Mouse (Mus musculus): ENCODE data around the gene Gdf1.
A peak's percentile ranks its signal among the peaks of the same experiment; 100 is the strongest.

The Gdf1 gene

DNA sequence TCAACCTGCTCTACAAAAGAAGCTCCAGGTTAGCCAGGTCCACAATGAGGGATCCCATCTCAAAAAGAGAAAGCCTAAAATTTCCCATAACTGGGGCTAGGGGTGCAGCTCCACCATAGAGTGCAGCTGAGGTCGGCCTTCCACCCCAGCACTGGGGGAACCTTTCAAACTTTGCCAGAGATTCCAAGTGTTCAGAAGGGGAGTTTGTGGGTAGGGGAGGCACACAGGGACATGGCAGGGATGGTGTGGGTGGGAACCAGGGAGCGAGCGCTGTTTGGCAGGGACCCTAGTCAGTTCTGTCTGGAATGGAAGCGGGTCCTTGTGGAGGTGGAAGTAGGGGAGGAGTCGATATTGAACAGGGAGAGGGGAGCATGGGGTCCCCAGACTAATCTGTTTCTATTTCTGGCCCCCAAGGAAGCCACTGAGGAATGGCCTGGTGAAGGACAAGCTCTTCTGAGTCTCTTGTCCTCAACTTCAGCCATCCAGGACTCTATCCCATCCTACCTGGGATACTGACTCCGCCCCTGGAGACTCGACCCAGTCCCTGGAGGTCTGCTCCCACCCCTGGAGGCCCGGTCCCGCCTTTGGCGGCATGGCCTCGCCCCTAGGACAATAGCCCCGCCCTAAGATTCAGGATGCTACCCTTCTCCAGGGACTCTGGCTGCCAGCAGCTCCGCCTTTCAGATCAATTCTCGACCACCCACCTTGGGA, at the start of gene Gdf1:
TSS of gene Gdf1 (plus strand) at position 694 of the 711 bp plus-strand sequence.
- peak; percentile 42 for DNase-seq (ENCODE audit: low spot score)

DNA sequence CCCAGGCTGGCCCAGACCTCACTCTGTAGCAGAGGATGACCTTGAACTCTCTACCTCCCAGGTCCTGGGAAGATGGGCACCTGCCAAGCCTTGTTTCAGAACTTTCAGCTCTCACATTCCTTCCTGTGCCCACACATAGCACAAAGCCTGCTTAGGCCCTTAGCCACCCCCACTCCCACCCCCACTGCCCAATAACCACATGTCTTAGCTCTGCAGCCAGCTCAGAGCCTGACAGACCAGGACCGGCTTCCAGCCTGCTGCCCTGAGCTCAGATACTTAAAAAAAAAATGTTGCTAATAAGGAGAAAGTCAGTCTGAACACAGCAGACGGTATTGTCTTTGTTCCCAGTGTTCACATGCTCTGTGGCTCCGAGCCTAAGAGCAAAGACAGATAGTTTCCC, 48.6 kb upstream of the Gdf1 start:
- no peak for DNase-seq (ENCODE audit: low spot score)

DNA sequence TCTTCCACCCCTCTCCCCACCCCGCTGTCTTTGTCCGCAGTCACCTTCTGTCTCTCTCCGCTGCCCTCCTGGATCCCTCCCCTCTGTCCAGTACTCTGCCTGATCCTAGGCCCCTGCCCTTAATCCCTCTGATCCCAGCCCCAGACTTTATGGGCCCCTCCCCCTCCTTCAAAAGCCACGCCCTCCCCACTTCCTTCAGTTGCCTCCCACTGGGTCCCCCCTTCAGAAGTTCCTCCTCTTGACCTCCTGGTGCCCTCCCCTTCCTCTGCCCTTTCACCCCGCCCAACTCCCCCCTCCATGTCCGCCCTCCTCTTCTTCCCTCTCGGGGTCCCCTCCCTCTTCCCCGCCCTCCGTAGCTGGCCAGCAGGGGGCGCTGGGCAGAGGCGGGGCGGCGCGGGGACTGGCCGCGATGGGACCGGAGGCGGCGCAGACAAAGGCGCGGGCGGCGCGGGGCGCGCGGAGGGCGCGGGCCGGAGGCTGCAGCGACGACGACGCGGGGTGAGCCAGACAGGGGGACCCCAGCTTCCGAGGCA, 46.9 kb upstream of the Gdf1 start, which contains the start of gene Homer3:
TSS of gene Homer3 (plus strand) at position 225 of the 533 bp plus-strand sequence.
- DNase-seq (ENCODE audit: low spot score): peak; percentile 97

DNA sequence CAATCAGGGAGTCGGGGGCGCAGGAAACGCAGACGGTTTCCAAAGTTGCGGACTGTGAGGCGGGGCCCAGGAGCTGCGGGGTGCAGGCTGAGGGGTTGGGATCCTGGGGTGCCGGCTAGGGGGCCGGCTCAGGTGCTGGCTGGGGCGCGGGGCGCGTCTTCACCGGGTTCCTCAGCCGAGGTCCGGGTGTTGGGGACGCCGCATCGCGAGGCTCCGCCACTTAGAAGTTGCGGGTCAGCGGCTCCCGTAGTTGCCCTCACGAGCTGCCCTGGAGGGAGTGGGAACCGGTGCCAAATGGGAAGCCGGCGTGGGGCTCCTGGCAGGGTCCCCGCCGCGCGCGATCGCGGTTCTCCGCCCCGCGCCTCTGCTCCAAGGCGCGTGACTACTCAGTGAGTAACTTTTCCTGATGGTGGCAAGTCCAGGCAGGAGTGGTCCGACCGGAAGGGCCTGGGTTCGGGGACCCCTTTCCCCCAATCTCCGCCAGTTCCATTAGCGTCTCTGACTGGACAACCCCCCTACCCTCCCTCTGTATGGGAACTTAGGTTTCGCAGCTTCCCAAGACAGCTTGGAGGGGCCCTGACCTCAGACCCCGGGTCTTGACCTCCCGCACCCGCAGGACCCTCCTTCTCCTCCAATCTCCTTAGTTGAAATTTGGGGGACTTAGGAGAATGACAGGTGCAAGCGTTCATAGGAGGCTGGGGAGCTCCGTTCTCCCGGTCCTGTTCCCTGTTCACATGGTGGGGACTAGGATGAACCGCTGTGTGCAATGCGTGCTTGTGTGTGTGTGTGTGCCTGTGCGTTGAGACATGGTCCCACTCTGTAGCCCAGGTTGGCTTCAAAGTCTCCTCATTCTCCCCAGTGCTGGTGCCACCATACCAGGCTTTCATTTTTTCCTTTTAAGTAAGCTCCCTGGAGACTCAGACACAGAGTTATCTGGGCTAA, 46.2 kb upstream of the Gdf1 start:
- peak; percentile 11 for DNase-seq (ENCODE audit: low spot score)

DNA sequence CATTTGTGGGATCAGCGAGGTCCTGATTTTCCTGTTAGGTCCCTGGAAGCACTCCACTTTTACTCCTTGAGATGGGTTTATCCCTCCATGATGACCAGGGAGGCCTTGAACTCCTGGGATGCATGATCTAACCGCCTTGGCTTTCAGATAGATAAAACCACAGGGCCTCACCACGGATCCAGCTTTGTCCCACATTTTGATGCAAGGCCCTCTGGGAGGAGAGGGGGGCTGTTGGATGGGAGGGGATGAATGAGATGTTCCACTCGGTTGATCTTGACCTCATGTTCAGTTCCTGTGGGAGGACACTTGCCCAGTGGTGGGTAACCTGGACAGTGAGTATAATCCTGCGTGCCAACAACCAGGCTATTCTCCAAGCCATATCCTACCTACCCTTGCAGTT, 45.2 kb upstream of the Gdf1 start:
- DNase-seq (ENCODE audit: low spot score): no peak

DNA sequence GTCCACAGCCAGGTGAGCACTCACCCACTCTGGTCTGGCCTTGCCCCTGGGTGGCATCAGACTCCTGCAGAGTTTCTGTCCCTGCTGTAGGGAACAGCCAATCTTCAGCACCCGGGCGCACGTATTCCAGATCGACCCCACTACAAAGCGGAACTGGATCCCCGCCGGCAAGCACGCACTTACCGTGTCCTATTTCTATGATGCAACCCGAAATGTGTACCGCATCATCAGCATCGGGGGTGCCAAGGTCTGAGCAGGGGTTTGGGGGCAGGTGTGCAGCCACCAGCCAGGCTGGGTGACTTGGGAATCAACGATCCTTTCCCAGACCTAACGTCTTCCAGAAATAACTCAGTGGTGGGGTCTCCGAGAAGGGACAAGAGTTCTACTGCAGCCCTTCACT, 44.3 kb upstream of the Gdf1 start:
- no peak for DNase-seq (ENCODE audit: low spot score)

DNA sequence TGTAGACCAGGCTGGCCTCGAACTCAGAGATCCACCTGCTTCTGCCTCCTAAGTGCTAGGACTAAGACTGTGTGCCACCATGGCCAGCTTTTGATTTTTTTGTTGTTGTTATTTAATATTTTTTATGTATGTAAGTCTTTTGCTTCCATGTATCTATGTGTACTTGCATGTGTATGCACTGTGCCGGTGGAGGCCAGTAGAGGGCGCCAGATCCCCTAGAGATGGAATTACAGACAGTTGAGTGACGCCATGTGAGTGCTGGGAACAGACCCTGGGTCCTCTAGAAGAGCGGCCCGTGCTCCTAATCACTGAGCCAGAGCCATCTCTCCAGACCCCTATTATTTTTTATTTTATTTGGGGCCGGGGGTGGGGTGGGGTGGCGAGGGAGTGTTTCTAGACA, 42.9 kb upstream of the Gdf1 start:
- DNase-seq (ENCODE audit: low spot score): no peak

DNA sequence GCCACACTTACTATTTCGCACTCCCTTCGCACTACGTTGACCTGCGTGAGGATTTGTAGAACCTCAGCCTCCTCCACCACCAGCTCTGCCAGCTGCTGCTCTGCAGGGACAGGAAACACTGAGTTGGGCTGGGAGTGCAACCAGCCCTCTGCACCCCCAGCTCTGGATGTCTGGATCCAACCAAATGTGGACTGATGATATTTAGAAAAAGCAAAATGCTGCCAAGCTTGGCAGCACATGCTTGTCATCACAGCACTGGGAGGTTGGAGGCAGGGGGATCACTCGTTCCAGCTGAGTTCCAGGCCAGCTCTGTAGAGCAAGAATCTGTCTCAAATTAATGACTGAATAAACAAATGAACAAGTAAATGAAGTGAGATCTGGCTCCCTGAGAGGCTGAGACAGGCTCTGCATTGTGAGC, 35.6 kb upstream of the Gdf1 start:
- no peak for DNase-seq (ENCODE audit: low spot score)

DNA sequence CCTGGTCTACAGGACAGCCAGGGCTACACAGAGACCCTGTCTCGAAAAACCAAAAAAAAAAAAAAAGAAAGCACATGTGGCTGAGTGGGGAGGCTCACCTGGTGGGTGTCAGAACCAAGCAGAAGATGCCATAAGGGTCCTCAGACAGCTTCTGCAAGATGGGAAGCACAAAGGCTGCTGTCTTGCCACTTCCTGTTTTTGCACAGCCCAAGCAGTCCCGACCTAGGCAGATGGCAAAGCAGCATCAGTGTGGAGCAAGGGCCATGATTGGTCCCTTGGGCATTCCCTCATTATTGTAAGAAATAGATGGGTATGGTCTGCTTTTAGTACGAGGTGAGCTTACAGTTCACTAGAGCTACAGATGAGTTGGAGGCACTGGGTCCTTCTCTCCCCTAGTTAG, 28.7 kb upstream of the Gdf1 start:
- DNase-seq (ENCODE audit: low spot score): no peak

DNA sequence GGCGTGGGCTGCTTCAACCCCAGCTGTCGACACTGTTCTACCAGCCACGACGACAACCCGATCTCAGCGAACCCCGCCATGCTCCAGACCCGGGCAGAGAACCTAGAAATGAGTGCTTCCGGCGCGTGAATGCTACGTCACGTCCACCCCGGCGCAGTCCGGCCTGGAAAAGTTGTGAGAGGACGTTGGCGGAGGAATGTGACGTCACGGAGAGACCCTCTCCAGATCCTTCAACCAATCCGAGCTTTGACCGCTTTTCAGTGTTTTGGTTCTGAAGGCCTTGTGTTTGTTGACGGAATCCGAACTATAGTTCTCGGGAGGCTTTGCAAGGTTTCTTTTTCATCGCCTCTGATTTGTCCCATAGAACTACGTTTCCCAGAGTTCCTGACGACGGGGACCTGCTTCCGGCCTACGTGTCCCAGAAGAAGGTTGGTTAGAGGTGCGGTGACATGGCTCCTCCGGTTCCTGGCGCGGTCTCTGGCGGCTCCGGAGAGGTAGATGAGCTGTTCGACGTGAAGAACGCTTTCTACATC, 27.2 kb upstream of the Gdf1 start, which contains the start of the genes Ddx49 and Cope:
TSS of gene Ddx49 (minus strand) at position 132 of the 533 bp plus-strand sequence.
TSS of gene Cope (plus strand) at position 161 of the 533 bp plus-strand sequence.
- DNase-seq (ENCODE audit: low spot score): peak; percentile 94

DNA sequence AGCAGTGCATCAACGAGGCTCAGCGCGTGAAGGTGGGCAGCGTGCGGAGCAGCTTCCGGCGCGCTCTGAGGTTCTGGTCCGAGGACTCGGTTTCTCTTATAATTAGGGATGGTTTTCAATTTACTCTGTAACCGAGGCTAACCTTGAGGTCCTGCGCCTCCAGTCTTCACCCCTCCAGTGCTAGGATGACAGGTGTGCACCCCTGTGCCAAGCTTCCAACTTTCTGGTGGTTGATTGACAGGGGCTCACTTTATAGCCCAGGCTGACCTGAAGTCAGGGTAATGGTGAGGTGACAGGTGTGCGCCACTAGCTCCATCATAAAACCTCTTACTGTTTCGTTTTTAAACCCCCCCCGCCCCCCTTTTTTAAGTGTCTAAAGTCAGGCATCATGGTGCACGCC, 26.7 kb upstream of the Gdf1 start:
- no peak for DNase-seq (ENCODE audit: low spot score)

DNA sequence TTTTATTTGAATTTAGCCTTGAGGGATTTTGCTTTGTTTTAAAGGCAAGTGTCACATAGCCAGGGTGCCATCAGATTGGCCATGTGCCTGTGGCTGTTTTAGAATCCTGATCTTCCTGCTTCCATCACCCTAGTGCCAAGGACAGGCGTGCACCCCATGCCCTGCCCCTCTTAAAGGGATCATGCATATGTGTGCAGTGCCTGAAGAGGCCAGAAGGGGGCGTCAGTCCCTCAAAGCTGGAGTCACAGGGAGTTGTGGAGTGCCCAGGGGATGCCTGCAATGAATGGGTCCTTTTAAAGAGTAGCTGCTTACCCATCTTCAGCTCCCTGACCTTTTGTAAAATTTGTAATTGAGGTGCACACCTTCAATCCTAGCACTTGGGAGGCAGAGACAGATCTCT, 20.3 kb upstream of the Gdf1 start:
- DNase-seq (ENCODE audit: low spot score): no peak

DNA sequence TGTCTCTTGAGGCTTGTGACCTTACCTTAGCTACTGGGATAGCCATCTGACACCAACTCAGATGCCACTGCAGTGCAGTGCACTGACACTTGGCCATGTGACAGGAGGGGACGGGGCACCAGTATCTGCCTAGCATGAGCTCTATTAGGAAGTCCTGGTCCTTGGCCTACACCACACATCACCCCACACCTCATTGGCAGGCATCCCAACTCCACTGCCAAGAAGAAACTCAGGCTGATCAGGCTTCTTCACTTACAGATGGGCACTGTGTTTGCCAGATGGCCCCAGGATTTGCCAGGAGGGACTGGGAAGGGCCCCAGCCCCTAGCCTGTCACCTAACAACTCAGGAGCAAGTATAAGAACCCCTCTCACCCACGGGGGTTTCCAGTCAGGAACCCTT, 16.2 kb upstream of the Gdf1 start:
- DNase-seq (ENCODE audit: low spot score): no peak

DNA sequence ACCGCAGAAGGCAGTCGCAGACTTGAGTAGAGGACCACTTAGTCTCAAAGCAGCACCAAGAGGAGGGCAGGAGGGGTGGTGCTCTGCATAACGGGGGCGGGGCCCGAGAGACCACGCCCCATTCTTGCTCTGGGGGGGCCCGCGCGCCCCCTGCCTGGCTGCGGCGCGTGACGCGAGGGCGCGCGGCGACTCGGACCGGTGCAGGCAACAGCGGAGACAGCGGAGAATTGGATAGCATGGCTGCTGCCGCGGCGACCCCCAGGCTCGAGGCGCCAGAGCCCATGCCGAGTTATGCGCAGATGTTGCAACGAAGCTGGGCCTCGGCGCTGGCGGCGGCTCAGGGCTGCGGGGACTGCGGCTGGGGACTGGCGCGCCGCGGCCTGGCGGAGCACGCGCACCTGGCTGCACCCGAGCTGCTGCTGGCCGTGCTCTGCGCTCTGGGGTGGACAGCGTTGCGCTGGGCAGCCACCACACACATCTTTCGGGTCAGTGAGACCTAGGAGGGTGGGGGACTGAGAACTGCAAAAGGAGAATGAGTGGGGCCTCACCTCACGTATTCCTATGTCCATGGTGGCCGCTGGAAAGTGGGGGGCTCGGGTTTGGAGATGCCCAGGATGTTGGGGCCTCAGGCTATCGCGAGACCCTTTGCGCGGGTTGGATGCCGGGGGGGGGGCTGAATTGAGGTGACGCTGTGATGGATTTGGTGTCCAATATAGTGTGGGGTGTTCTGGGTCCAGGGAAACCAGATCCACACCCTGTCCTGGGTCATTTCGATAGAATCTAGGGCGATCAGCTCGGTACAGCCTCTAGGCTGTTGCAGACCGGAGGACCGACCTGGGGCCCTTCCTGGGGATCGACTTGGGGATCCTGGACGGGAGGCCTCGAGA, 13.8 kb upstream of the Gdf1 start, which contains the start of gene Cers1:
TSS of gene Cers1 (plus strand) at position 152 of the 887 bp plus-strand sequence.
- peak; percentile 71 for DNase-seq (ENCODE audit: low spot score)

DNA sequence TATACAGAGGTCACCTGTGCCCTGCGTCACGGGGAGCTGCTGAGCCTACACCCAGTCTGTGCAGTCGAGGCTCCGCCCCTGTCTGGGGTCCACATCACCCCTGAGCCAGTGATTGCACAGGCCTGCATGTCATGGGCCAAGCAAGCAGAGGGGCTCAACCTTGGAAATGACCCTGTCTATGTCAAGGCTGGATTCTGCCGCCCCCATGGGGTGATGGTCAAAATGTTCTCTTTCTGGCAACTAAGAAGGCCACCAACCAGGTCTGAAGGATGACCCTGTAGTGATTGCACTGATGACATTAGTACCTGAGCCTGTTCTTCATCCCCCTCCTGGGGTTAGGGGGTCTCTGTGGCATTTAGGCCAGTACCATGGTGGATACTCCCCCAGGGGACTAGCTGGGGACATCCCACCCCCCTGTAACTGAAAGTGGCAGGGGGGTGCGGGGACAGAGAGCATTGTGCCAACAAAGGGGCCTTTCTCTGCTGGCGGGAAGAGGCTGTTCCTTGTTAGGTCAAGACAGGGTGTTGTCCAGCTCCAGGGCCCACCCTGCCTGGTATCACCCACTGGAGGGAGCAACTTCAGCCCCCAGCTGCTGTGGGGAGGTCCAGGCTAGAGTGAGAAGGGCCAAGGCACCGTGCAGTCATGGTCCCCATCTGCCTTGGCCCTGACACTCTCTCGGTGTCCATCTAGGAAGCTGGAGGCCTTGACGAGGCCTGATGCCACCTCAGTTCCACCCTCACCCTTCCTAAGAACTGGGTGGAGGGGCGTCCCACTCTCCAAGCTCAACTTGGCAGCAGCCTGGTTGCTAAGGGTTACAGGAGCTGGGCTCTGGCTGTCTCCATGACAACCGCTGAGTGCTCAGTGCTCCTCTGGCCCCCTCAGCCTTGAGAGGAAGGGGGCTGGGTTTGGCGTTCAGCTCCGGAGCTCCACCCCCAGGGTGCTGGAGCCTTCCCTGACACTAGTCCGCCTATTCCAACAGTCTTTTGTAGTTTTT, 12.8 kb upstream of the Gdf1 start:
- DNase-seq (ENCODE audit: low spot score): no peak

DNA sequence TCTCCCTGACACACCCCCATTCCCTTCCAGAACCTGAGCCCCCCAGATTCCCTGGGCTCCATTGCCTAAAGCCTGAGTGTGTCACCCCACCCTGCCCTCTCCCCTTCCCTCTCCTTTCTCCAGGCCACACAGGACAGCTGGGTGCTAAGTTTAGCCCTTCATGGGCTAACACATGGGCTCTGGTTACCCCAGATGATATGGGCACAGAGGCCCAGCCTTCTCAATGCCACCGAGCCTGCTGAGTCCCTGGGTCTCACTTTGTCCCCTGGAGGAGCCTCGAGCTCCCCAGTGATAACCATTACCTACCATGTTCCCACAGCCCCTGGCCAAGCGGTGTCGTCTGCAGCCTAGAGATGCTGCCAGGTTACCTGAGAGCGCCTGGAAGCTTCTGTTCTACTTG, 11.7 kb upstream of the Gdf1 start:
- DNase-seq (ENCODE audit: low spot score): no peak

DNA sequence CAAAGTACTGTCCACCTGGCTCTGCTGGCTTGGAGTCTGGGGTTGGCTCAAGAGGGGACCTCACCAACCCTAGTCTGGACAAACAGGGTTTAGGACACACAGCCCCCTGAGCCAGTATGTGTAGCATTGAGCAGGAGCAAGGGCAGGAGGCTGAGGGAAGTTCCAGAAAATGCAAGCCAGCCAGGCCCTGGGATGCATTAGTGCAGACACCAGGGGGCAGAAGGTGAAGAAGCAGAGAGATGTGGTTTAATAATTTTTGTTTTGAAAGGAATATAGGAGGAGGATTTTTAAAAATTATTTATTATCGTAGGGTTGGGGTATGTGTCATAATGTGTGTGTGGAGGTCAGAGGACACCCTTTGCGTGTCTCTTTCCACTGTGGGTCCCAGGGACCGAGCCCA, 5.9 kb upstream of the Gdf1 start:
- no peak for DNase-seq (ENCODE audit: low spot score)

DNA sequence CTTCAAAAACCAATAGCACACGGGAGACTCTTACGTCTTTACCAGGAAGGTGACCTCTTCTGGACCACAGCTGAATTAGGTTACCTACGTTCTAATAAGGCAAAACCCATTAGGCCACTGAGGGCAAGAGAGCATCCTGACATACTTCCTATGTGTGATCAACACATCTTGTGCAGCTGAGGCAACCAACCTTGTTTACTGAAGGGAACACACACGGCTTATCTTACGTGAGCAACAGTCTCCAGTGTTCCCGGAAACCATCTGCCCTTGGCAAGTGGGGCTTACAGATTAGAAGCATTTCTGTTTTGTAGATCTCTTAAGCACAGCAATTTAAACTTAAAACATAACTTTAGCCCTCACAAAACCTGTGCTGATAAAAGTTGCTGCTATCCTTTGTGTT, 2.1 kb upstream of the Gdf1 start:
- DNase-seq (ENCODE audit: low spot score): no peak

DNA sequence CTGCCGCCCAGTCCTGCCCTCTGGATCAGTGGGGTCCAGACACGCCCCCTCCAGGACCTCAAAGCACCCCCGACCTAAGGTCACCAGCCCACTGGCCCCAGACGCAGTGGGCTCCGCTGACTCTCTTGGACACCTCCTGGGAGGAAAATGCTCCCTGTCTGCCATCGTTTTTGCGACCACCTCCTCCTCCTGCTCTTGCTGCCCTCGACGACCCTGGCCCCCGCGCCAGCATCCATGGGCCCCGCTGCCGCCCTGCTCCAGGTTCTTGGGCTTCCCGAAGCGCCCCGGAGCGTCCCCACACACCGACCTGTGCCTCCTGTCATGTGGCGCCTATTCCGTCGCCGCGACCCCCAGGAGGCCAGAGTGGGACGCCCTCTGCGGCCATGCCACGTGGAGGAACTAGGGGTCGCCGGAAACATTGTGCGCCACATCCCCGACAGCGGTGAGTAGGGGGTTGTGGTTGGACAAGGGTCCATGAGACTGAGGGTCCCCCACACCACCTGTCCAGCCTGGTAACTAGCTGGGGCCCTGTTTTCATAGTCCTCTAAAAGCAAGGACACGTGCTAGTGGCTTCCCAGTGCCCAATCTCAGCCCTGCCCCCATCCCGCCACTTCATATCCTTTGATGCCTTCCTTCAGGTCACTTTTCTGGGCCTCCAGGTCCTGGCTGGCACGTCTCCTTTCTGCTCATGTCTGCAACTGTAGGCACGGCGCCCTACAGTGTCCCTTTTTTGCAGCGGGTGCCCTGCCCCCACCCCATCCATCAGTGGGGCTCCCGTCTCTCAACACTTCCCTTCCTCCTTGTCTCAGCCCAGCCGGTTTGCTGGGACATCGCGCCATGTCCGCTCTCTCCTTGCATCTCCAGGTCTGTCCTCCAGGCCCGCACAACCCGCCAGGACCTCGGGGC, 471 bp downstream of the Gdf1 start:
- peak; percentile 28 for DNase-seq (ENCODE audit: low spot score)

Measured in yolk sac, embryonic 10.5 days (tissue).